Mouse (Mus musculus): ENCODE results near the gene Fgfr2. TPM values are rescaled to one million over a fixed set of nuclear protein-coding genes. Genes with fewer than 3 reads are reported as not detected.

The Fgfr2 gene
- polyA plus RNA-seq, 1 experiment from 2014 or later = 92.0 TPM

GRCm38 (mm10) chr7:132778630-132779029 lies 344.5 kb downstream of the Fgfr2 start:
- Histone ChIP-seq H3K36me3 (ENCODE audit: control insufficient read depth, insufficient read depth, low read length) (no peaks in the 10 kb centered on the region), H3K9me3 (ENCODE audit: control insufficient read depth, low read length) (no peaks in the 10 kb centered on the region), H3K4me2 (no peak overlapping the region), H3K4me3 (ENCODE audit: low read depth, low read length) (no peak overlapping the region), H3K27me3 (ENCODE audit: control insufficient read depth, insufficient read depth, low read length) (no peaks in the 10 kb centered on the region), H3K4me1 (ENCODE audit: control insufficient read depth, insufficient read depth, low read length) (peaks cover 21% of the 10 kb centered on the region), H3K9ac (ENCODE audit: low read length) (no peak overlapping the region), H3K27ac (ENCODE audit: low read depth, low read length) (no peak overlapping the region)
- no peak for DNase-seq (ENCODE audit: low spot score, missing footprints)
- no peak for ATAC-seq (ENCODE audit: low FRiP score)
- 93% methylated on average over 13 of the region's 13 CpGs for WGBS

GRCm38 (mm10) chr7:132777728-132778453 lies 345.3 kb downstream of the Fgfr2 start:
- Histone ChIP-seq H3K9ac (ENCODE audit: low read length) (no peak overlapping the region), H3K9me3 (ENCODE audit: control insufficient read depth, low read length) (no peaks in the 10 kb centered on the region), H3K4me2 (no peak overlapping the region), H3K4me1 (ENCODE audit: control insufficient read depth, insufficient read depth, low read length) (peaks cover 21% of the 10 kb centered on the region), H3K36me3 (ENCODE audit: control insufficient read depth, insufficient read depth, low read length) (no peaks in the 10 kb centered on the region), H3K4me3 (ENCODE audit: low read depth, low read length) (no peak overlapping the region), H3K27ac (ENCODE audit: low read depth, low read length) (no peak overlapping the region), H3K27me3 (ENCODE audit: control insufficient read depth, insufficient read depth, low read length) (no peaks in the 10 kb centered on the region)
- DNase-seq (ENCODE audit: low spot score, missing footprints) = no peak
- ATAC-seq (ENCODE audit: low FRiP score) = no peak
- WGBS = 83% methylated on average over 1 of the region's 1 CpGs

- no peaks in the 10 kb centered on the region for H3K36me3 ChIP-seq (ENCODE audit: control insufficient read depth, insufficient read depth, low read length)
- ATAC-seq (ENCODE audit: low FRiP score) (no peak), DNase-seq (ENCODE audit: low spot score, missing footprints) (no peak)
- no peak overlapping the region for H3K4me3 ChIP-seq (ENCODE audit: low read depth, low read length)
- H3K9ac ChIP-seq (ENCODE audit: low read length) = no peak overlapping the region
- no peaks in the 10 kb centered on the region for H3K9me3 ChIP-seq (ENCODE audit: control insufficient read depth, low read length)
- WGBS = 88% methylated on average over 7 of the region's 7 CpGs
- no peak overlapping the region for H3K4me2 ChIP-seq
- H3K27ac ChIP-seq (ENCODE audit: low read depth, low read length) = no peak overlapping the region
- H3K27me3 ChIP-seq (ENCODE audit: control insufficient read depth, insufficient read depth, low read length) = no peaks in the 10 kb centered on the region
- H3K4me1 ChIP-seq (ENCODE audit: control insufficient read depth, insufficient read depth, low read length) = peaks cover 21% of the 10 kb centered on the region
Measured at GRCm38 (mm10) chr7:132777117-132777516, 346.0 kb downstream of the Fgfr2 start.

DNA sequence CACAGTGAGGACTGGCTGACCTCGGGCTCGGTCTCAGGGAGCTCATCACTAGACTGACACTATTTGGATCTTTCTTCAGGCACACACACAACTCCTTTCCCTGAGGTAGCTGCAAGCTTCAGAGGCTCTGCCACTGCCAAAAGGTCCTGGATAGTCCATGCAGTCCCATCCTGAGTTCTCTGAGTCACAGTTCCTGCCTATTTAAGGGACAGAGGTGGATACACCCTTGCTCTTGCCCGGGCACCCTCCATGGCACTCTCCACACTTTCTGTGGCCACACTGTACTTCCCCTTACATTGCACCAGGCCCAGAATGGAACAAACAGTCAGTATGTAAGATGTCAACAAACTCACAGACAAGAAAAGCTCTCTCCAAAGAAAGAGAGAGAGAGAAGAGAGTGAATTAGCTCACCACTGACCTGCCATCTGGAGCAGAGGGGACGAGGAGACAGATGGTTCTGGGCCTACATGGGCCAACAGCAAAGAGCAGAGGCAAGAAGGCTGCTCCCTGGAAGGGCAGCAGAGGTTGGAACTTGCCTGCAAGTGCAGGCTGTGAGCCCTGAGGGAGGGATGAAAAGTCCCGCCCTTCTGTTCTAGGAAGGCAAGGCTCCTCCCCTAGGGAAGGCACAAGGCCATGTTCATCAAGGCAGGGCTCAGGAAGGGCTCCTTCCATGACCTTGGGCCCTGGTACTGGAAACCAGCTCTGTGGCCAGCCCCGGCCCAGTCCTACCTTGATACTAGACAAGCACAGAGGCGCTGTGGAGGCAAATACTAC lies 346.6 kb downstream of the Fgfr2 start:
- Histone ChIP-seq H3K27ac (ENCODE audit: low read depth, low read length) (no peak overlapping the region), H3K9ac (ENCODE audit: low read length) (no peak overlapping the region), H3K36me3 (ENCODE audit: control insufficient read depth, insufficient read depth, low read length) (no peaks in the 10 kb centered on the region), H3K27me3 (ENCODE audit: control insufficient read depth, insufficient read depth, low read length) (no peaks in the 10 kb centered on the region), H3K4me2 (no peak overlapping the region), H3K9me3 (ENCODE audit: control insufficient read depth, low read length) (no peaks in the 10 kb centered on the region), H3K4me3 (ENCODE audit: low read depth, low read length) (no peak overlapping the region), H3K4me1 (ENCODE audit: control insufficient read depth, insufficient read depth, low read length) (peaks cover 15% of the 10 kb centered on the region)
- ATAC-seq (ENCODE audit: low FRiP score) (no peak), DNase-seq (ENCODE audit: low spot score, missing footprints) (no peak)
- 88% methylated on average over 7 of the region's 7 CpGs for WGBS

DNA sequence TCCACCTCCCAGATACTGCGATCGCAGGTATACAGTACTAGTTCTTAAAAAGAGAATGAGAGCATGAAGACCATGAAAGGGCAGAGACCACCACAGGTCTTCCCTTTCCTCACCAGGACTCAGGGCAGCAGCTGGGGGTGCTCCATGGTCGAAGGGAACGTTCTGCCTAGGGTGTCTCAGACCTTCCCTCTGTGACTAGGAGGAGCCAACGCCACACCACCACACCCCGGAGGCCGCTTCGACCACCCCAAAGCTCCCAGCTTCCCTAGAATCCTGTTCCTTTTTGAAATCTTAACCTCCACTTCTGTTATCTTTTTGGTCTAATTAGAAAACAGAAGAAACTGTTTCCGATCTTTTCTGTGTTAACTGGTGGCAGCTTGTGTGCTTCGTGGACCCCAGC lies 347.2 kb downstream of the Fgfr2 start:
- 94% methylated on average over 10 of the region's 10 CpGs for WGBS
- H3K27ac ChIP-seq (ENCODE audit: low read depth, low read length) = no peak overlapping the region
- ATAC-seq (ENCODE audit: low FRiP score) (no peak), DNase-seq (ENCODE audit: low spot score, missing footprints) (no peak)
- no peaks in the 10 kb centered on the region for H3K36me3 ChIP-seq (ENCODE audit: control insufficient read depth, insufficient read depth, low read length)
- no peak overlapping the region for H3K9ac ChIP-seq (ENCODE audit: low read length)
- no peaks in the 10 kb centered on the region for H3K27me3 ChIP-seq (ENCODE audit: control insufficient read depth, insufficient read depth, low read length)
- no peak overlapping the region for H3K4me3 ChIP-seq (ENCODE audit: low read depth, low read length)
- H3K4me2 ChIP-seq = no peak overlapping the region
- H3K9me3 ChIP-seq (ENCODE audit: control insufficient read depth, low read length) = no peaks in the 10 kb centered on the region
- peaks cover 9% of the 10 kb centered on the region for H3K4me1 ChIP-seq (ENCODE audit: control insufficient read depth, insufficient read depth, low read length)

DNA sequence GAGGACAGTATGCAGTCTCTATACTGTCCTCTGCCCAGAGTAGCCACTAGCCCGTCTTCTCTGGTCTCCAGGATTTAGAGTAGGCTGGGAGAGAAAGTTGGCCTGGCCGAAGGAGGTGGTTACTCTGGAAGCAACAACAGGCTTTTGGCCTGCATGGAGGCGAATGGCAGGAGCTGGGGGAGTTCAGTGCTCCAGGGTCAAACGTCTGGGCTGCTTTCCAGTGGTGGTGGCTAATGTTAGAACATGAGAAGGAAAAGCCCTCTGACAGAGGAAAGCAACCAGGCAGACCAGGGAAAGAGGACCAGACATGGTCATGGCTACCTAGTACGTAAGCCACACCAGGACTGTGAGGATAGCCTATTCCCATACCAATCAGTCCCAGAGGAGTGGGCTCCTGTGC lies 347.8 kb downstream of the Fgfr2 start:
- H3K4me1 ChIP-seq (ENCODE audit: control insufficient read depth, insufficient read depth, low read length) = peaks cover 3% of the 10 kb centered on the region
- H3K27me3 ChIP-seq (ENCODE audit: control insufficient read depth, insufficient read depth, low read length) = no peaks in the 10 kb centered on the region
- DNase-seq (ENCODE audit: low spot score, missing footprints) (no peak), ATAC-seq (ENCODE audit: low FRiP score) (no peak)
- no peak overlapping the region for H3K9ac ChIP-seq (ENCODE audit: low read length)
- no peak overlapping the region for H3K27ac ChIP-seq (ENCODE audit: low read depth, low read length)
- H3K4me3 ChIP-seq (ENCODE audit: low read depth, low read length) = no peak overlapping the region
- H3K9me3 ChIP-seq (ENCODE audit: control insufficient read depth, low read length) = no peaks in the 10 kb centered on the region
- no peaks in the 10 kb centered on the region for H3K36me3 ChIP-seq (ENCODE audit: control insufficient read depth, insufficient read depth, low read length)
- 95% methylated on average over 5 of the region's 5 CpGs for WGBS
- H3K4me2 ChIP-seq = no peak overlapping the region

DNA sequence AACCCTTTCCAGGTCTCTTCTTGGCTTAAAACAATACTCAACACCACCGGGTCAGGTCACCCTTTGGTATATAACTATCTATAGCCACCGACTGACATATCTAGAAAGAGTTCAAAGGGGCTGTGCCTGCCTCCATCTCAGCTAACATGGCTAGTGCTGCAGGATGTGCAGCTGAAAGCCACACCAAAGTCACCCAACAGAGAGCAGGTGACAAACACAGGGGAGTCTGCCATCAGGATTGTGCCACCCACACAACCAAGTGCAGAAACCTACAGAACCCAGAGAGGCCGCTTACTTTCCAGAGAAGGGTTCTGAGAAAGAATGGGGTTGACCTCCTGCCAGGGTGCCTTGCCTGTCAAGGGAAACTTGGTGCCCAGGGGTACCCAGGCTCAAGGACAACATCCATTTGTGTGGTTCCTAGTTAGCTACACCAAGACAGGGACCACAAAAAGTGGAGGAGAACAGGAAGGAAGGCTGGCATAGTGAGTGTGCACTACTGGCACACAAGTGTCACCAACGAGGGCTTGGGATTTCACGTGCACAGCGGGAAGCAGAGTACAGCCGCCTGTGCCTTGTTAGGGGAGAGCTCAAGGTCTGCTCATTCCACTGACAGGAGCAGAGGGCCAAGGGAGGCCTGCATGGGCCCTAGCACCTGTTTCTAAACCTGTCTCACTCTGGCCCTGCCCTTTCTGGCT lies 350.0 kb downstream of the Fgfr2 start:
- H3K4me3 ChIP-seq (ENCODE audit: low read depth, low read length) = no peak overlapping the region
- ATAC-seq (ENCODE audit: low FRiP score) = no peak
- no peak overlapping the region for H3K9ac ChIP-seq (ENCODE audit: low read length)
- no peak overlapping the region for H3K4me2 ChIP-seq
- no peaks in the 10 kb centered on the region for H3K27me3 ChIP-seq (ENCODE audit: control insufficient read depth, insufficient read depth, low read length)
- no peaks in the 10 kb centered on the region for H3K4me1 ChIP-seq (ENCODE audit: control insufficient read depth, insufficient read depth, low read length)
- H3K27ac ChIP-seq (ENCODE audit: low read depth, low read length) = no peak overlapping the region
- no peak for DNase-seq (ENCODE audit: low spot score, missing footprints)
- WGBS = 90% methylated on average over 7 of the region's 7 CpGs
- H3K36me3 ChIP-seq (ENCODE audit: control insufficient read depth, insufficient read depth, low read length) = no peaks in the 10 kb centered on the region
- H3K9me3 ChIP-seq (ENCODE audit: control insufficient read depth, low read length) = no peaks in the 10 kb centered on the region

- Histone ChIP-seq H3K4me3 (ENCODE audit: low read depth, low read length) (no peak overlapping the region), H3K27me3 (ENCODE audit: control insufficient read depth, insufficient read depth, low read length) (no peaks in the 10 kb centered on the region), H3K4me2 (no peak overlapping the region), H3K27ac (ENCODE audit: low read depth, low read length) (no peak overlapping the region), H3K4me1 (ENCODE audit: control insufficient read depth, insufficient read depth, low read length) (no peaks in the 10 kb centered on the region), H3K36me3 (ENCODE audit: control insufficient read depth, insufficient read depth, low read length) (no peaks in the 10 kb centered on the region), H3K9ac (ENCODE audit: low read length) (no peak overlapping the region), H3K9me3 (ENCODE audit: control insufficient read depth, low read length) (no peaks in the 10 kb centered on the region)
- 92% methylated on average over 5 of the region's 5 CpGs for WGBS
- ATAC-seq (ENCODE audit: low FRiP score) (no peak), DNase-seq (ENCODE audit: low spot score, missing footprints) (no peak)
Measured at GRCm38 (mm10) chr7:132772440-132772839, 350.7 kb downstream of the Fgfr2 start.
